Mouse (Mus musculus): ENCODE results near the gene Tmem167b.

GRCm38 (mm10) chr3:108533951-108534350, 28.3 kb downstream of the Tmem167b start, which contains the start of gene 1700013F07Rik:
- TF ChIP-seq EP300 (IDR thresholded peaks at IDR 0.05; ENCODE audit: low read depth) = no peak
- no peak for TF ChIP-seq CTCF (IDR thresholded peaks at IDR 0.05; ENCODE audit: low read depth)
